Mouse (Mus musculus): ENCODE data around the gene Smyd4.

DNA sequence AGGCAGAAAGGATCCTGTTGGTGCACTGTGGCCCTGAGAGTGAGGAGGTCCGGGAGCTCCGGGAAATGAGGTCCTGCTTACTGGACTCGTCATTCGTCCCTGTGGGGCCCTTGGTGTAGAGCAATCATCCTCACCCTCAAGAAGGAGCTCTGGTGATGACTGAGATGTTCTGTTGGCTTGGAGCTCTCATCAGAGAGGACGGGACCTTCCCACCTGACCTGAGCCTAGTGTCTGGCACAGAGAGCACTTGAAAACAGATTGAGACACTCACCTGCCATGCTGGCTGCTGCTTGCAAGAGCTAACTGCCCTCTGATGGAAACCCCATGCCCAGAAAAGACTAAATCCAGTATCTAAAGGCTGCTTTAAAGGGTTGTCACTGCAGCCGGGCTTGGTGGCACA is 56.6 kb downstream of the Smyd4 start:
- TF ChIP-seq CTCF (IDR thresholded peaks at IDR 0.05 in 2 of 3, conservative IDR thresholded peaks at IDR 0.05 in 1 of 3; ENCODE audit: control insufficient read depth in 1 of 3, insufficient read depth in 1 of 3, low read depth in 2 of 3, low read length in 3 of 3, poor library complexity in 1 of 3, severe bottlenecking in 1 of 3) (no peak), GATA1 (IDR thresholded peaks at IDR 0.05; ENCODE audit: low read depth, low read length) (no peak), EP300 (IDR thresholded peaks at IDR 0.05; ENCODE audit: low read depth in 1 of 2, low read length in 2 of 2) (no peak), ZC3H11A (IDR thresholded peaks at IDR 0.05; ENCODE audit: low read depth, low read length) (no peak)
